ENCODE assay signal across 23 mouse cellular contexts in the genomic region with DNA sequence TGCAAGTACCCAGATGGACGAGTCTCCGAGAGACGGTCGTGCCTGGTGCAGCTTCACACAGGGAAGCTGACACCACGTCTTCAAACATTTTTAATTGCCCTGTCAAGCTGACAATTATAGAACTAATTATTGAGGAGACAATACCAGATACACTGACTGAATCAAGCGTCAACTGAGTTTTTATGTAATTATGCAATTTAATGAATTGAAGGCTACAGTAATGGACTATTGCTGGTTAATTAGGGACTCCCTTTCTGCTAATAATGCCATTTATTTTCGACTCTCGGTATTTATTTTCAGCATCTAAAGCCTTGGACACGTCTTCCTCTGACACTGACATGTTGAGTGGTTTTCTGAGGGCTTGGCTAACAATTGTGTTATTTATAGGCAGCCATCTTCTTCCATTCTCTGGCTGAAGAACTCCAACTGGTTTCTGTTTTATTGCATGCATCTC.
DNase-seq lines count a peak whose midpoint lies in the region; ATAC-seq and TF ChIP-seq lines count a peak whose summit lies in the region.
"Had no signal": no experiment of that assay in that cellular context is flagged by ENCODE, and none has a peak within 500 bp of the region (broad histone marks: within the 10 kb centered on the region; RNA-seq: fewer than 3 reads in every experiment).

No protein-coding gene starts in this region.

- H3K27me3 ChIP-seq in hindbrain, postnatal 0 days (ENCODE audit: insufficient read depth, low read length): no peaks in the 10 kb centered on the region
- H3K27me3 ChIP-seq in hindbrain, embryonic 13.5 days: no peaks in the 10 kb centered on the region
- H3K27me3 ChIP-seq in forebrain, embryonic 13.5 days: peaks cover 12% of the 10 kb centered on the region
- H3K27me3 ChIP-seq: intestine, embryonic 15.5 days; liver, embryonic 12.5 days; megakaryocyte, embryonic 14.5 days; midbrain, embryonic 13.5 days had no signal

- intact Hi-C loops in left cerebral cortex, postnatal 36 days (cut with DNase I): no loop called here

- H3K4me3 ChIP-seq in hindbrain, postnatal 0 days (ENCODE audit: low read length): no peak overlapping the region
- H3K4me3 ChIP-seq in hindbrain, embryonic 13.5 days: no peak overlapping the region
- no peak overlapping the region for H3K4me3 ChIP-seq in forebrain, embryonic 13.5 days
- H3K4me3 ChIP-seq: hindbrain, embryonic 10.5 days; intestine, embryonic 15.5 days; liver, embryonic 12.5 days; megakaryocyte, embryonic 14.5 days; midbrain, embryonic 13.5 days had no signal

- ATAC-seq in hindbrain, postnatal 0 days: no peak
- ATAC-seq in hindbrain, embryonic 13.5 days (ENCODE audit: low FRiP score): no peak
- ATAC-seq in forebrain, embryonic 13.5 days: peak; percentile 88
- ATAC-seq: hindbrain, embryonic 16.5 days; intestine, embryonic 15.5 days; liver, embryonic 12.5 days; liver, postnatal 0 days; midbrain, embryonic 13.5 days had no signal

- H3K4me2 ChIP-seq in hindbrain, postnatal 0 days (ENCODE audit: low read depth, low read length): no peak overlapping the region
- no peak overlapping the region for H3K4me2 ChIP-seq in hindbrain, embryonic 13.5 days
- H3K4me2 ChIP-seq in forebrain, embryonic 13.5 days: no peak overlapping the region
- H3K4me2 ChIP-seq: intestine, embryonic 15.5 days; liver, embryonic 12.5 days; midbrain, embryonic 13.5 days had no signal

- H3K9me3 ChIP-seq in hindbrain, postnatal 0 days (ENCODE audit: low read length): no peaks in the 10 kb centered on the region
- no peaks in the 10 kb centered on the region for H3K9me3 ChIP-seq in hindbrain, embryonic 13.5 days
- H3K9me3 ChIP-seq in forebrain, embryonic 13.5 days (replicated peaks): no peaks in the 10 kb centered on the region
- H3K9me3 ChIP-seq: hindbrain, embryonic 10.5 days; intestine, embryonic 15.5 days; midbrain, embryonic 13.5 days had no signal

- H3K27ac ChIP-seq in hindbrain, postnatal 0 days: no peak overlapping the region
- no peak overlapping the region for H3K27ac ChIP-seq in hindbrain, embryonic 13.5 days
- peak overlapping the region; percentile 44; the same call in 1 of the 2 replicates for H3K27ac ChIP-seq in forebrain, embryonic 13.5 days
- H3K27ac ChIP-seq: hindbrain, embryonic 10.5 days; intestine, embryonic 15.5 days; kidney, postnatal 0 days; liver, embryonic 12.5 days; midbrain, embryonic 13.5 days had no signal

- DNase-seq in hindbrain, postnatal 0 days (ENCODE audit: low spot score): peak; percentile 3
- peak; percentile 27 for DNase-seq in brain, adult 2 months (ENCODE audit: low read depth, low spot score)
- DNase-seq in retina, embryonic 14.5 days (ENCODE audit: low spot score): peak; percentile 22
- DNase-seq in left cerebral cortex, postnatal 36 days (ENCODE audit: low spot score in 2 of 2): no peak
- DNase-seq in urinary bladder, postnatal 14 days (ENCODE audit: low spot score): no peak
- DNase-seq: adrenal gland, postnatal 14 days; cerebellum, adult 2 months; gastrocnemius, postnatal 10 days; heart, postnatal 14 days; kidney, adult 8-10 months; left cerebral cortex, postnatal 4 days; liver, postnatal 0 days; lung, postnatal 4 days; thymus, postnatal 4 days had no signal

- no peak for TF ChIP-seq CTCF in hindbrain, postnatal 0 days (IDR thresholded peaks at IDR 0.05; ENCODE audit: low read depth)

- no peaks in the 10 kb centered on the region for H3K4me1 ChIP-seq in hindbrain, postnatal 0 days (ENCODE audit: insufficient read depth, low read length)
- H3K4me1 ChIP-seq in hindbrain, embryonic 13.5 days (replicated peaks): no peaks in the 10 kb centered on the region
- H3K4me1 ChIP-seq in forebrain, embryonic 13.5 days: peaks cover 7% of the 10 kb centered on the region
- H3K4me1 ChIP-seq: hindbrain, embryonic 10.5 days; intestine, embryonic 15.5 days; liver, embryonic 12.5 days; megakaryocyte, embryonic 14.5 days; midbrain, embryonic 13.5 days had no signal

- no peak overlapping the region for H3K9ac ChIP-seq in hindbrain, postnatal 0 days (replicated peaks; ENCODE audit: low read length)
- H3K9ac ChIP-seq in hindbrain, embryonic 13.5 days: no peak overlapping the region
- no peak overlapping the region for H3K9ac ChIP-seq in forebrain, embryonic 13.5 days
- H3K9ac ChIP-seq: intestine, embryonic 15.5 days; liver, embryonic 12.5 days; liver, postnatal 0 days; midbrain, embryonic 13.5 days had no signal

- 35% methylated on average over 9 of the region's 9 CpGs for WGBS in hindbrain, postnatal 0 days
- WGBS in hindbrain, embryonic 13.5 days: 40% methylated on average over 9 of the region's 9 CpGs
- 21% methylated on average over 9 of the region's 9 CpGs for WGBS in forebrain, embryonic 13.5 days

- no peaks in the 10 kb centered on the region for H3K36me3 ChIP-seq in hindbrain, postnatal 0 days (ENCODE audit: insufficient read depth, low read length)
- H3K36me3 ChIP-seq in hindbrain, embryonic 13.5 days: no peaks in the 10 kb centered on the region
- no peaks in the 10 kb centered on the region for H3K36me3 ChIP-seq in forebrain, embryonic 13.5 days (ENCODE audit: poor library complexity, severe bottlenecking)
- H3K36me3 ChIP-seq: hindbrain, embryonic 10.5 days; intestine, embryonic 15.5 days; liver, embryonic 12.5 days; midbrain, embryonic 13.5 days had no signal

Comparison
In these comparisons a context has a peak if more than half of its experiments do, and no peak if none do; other contexts are left out.
1. DNase-seq: peak in hindbrain, postnatal 0 days (single experiment), brain, adult 2 months (single experiment) and retina, embryonic 14.5 days (single experiment); none in left cerebral cortex, postnatal 36 days (0 of 2) and urinary bladder, postnatal 14 days (single experiment).